In the genomic region with DNA sequence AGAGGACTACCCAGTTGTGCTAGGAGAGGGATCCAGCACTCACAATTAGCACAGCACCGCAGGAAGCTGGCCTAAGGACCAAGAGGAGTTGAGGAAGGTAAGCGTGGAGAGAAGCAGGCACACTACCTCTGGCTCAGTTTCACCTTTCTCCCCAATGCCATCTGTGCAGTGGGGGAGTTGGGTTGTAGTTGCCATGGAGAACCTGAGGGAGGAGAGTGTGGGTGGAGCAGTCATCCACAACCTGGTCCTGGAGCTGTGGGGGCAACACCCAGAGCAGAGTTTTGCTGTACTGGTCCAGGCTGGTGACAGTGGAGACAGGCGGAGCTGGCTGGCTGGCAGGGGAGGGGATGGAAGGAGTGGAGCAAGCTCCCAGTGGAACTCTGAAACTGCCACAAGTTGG, we compare ENCODE assay signal across 10 mouse cellular contexts. TPM values are rescaled to one million over a fixed set of nuclear protein-coding genes. Genes with fewer than 3 reads are reported as not detected.
A peak's percentile ranks its signal among the peaks of the same experiment; 100 is the strongest.
DNase-seq lines count a peak whose midpoint lies in the region; ATAC-seq and TF ChIP-seq lines count a peak whose summit lies in the region.
"Had no signal": no experiment of that assay in that cellular context is flagged by ENCODE, and none has a peak within 500 bp of the region (broad histone marks: within the 10 kb centered on the region; RNA-seq: fewer than 3 reads in every experiment).

No protein-coding gene starts in this region.

- no peak for TF ChIP-seq POLR2A in lung, adult 2 months (IDR thresholded peaks at IDR 0.05; ENCODE audit: borderline replicate concordance, extremely low read depth, low read depth, low read length)

- TF ChIP-seq CTCF in lung, adult 2 months (IDR thresholded peaks at IDR 0.05; ENCODE audit: insufficient read depth, low read length), result no peak

- H3K27ac ChIP-seq in kidney, embryonic 15.5 days, result no peak overlapping the region
- H3K27ac ChIP-seq in embryonic facial prominence, embryonic 10.5 days (replicated peaks), result peak overlapping the region; percentile 21; the same call in 1 of the 2 replicates
- no peak overlapping the region for H3K27ac ChIP-seq in liver, embryonic 12.5 days

- no peak overlapping the region for H3K4me3 ChIP-seq in kidney, embryonic 15.5 days (replicated peaks)
- no peak overlapping the region for H3K4me3 ChIP-seq in embryonic facial prominence, embryonic 10.5 days
- H3K4me3 ChIP-seq in liver, embryonic 12.5 days, result no peak overlapping the region
- H3K4me3 ChIP-seq in lung, adult 2 months (replicated peaks; ENCODE audit: extremely low read depth, low read depth, low read length), result no peak overlapping the region
- H3K4me3 ChIP-seq: erythroblast, embryonic 14.5 days had no signal

- H3K36me3 ChIP-seq in kidney, embryonic 15.5 days, result no peaks in the 10 kb centered on the region
- H3K36me3 ChIP-seq in embryonic facial prominence, embryonic 10.5 days (replicated peaks), result no peaks in the 10 kb centered on the region
- no peaks in the 10 kb centered on the region for H3K36me3 ChIP-seq in liver, embryonic 12.5 days

- no peak for DNase-seq in kidney, adult 11 months
- peak; percentile 51 for DNase-seq in right cerebral cortex, postnatal 25 days
- no peak for DNase-seq in right cerebral cortex, postnatal 14 days
- DNase-seq in embryonic facial prominence, embryonic 10.5 days (ENCODE audit: low spot score), result no peak
- DNase-seq in lung, adult 2 months, result no peak
- DNase-seq: gastrocnemius, postnatal 10 days had no signal

- no peak overlapping the region for H3K9ac ChIP-seq in kidney, embryonic 15.5 days
- H3K9ac ChIP-seq in liver, embryonic 12.5 days, result no peak overlapping the region

- H3K4me2 ChIP-seq in kidney, embryonic 15.5 days, result no peak overlapping the region
- H3K4me2 ChIP-seq in liver, embryonic 12.5 days, result no peak overlapping the region

- H3K27me3 ChIP-seq in kidney, embryonic 15.5 days, result no peaks in the 10 kb centered on the region
- H3K27me3 ChIP-seq in embryonic facial prominence, embryonic 10.5 days (replicated peaks; ENCODE audit: low read depth, poor library complexity, severe bottlenecking), result no peaks in the 10 kb centered on the region
- 0 out of 2 replicates have a peak, but pooled peaks cover 4% of the 10 kb centered on the region for H3K27me3 ChIP-seq in liver, embryonic 12.5 days (replicated peaks)
- H3K27me3 ChIP-seq: CH12.LX had no signal

- peaks cover 35% of the 10 kb centered on the region for H3K4me1 ChIP-seq in kidney, embryonic 15.5 days
- peaks cover 29% of the 10 kb centered on the region for H3K4me1 ChIP-seq in embryonic facial prominence, embryonic 10.5 days
- H3K4me1 ChIP-seq in liver, embryonic 12.5 days, result peaks cover 15% of the 10 kb centered on the region
- peaks cover 13% of the 10 kb centered on the region for H3K4me1 ChIP-seq in lung, adult 2 months (ENCODE audit: control insufficient read depth, insufficient read depth, low read length)

- WGBS in kidney, embryonic 15.5 days, result 42% methylated on average over 3 of the region's 3 CpGs
- 59% methylated on average over 3 of the region's 3 CpGs for WGBS in embryonic facial prominence, embryonic 10.5 days
- WGBS in liver, embryonic 12.5 days (ENCODE audit: insufficient replicate concordance), result 71% methylated on average over 3 of the region's 3 CpGs
- WGBS in lung, adult 2 months, result 76% methylated on average over 3 of the region's 3 CpGs

- H3K9me3 ChIP-seq in kidney, embryonic 15.5 days (replicated peaks), result no peaks in the 10 kb centered on the region
- H3K9me3 ChIP-seq in embryonic facial prominence, embryonic 10.5 days, result no peaks in the 10 kb centered on the region
- no peaks in the 10 kb centered on the region for H3K9me3 ChIP-seq in liver, embryonic 12.5 days (replicated peaks)

- peak; percentile 70 for ATAC-seq in kidney, embryonic 15.5 days (replicated peaks; ENCODE audit: low FRiP score)
- ATAC-seq in liver, embryonic 12.5 days, result no peak

RNA-seq across cellular contexts. Expression of gene Sgsm2, which starts 22.2 kb away (rescaled TPM):
- 6.1 and 7.3 TPM in 2 replicates for polyA plus RNA-seq in kidney, embryonic 15.5 days (2015; fragmentation: Nextera tagmentation; extraction: Ambion mirVana)
- polyA plus RNA-seq in embryonic facial prominence, embryonic 10.5 days (2016; fragmentation: Nextera tagmentation; extraction: Ambion mirVana), result 4.4 and 4.7 TPM in 2 replicates
- polyA plus RNA-seq in liver, embryonic 12.5 days (2016; fragmentation: Nextera tagmentation; extraction: Ambion mirVana), result 2.6 and 2.9 TPM in 2 replicates
- 19.3 and 22.1 TPM in 2 replicates for polyA plus RNA-seq in lung, adult 2 months (2012; rRNA removed)

RNA-seq across cellular contexts. Expression of gene Tsr1, which starts 23.2 kb away (rescaled TPM):
- polyA plus RNA-seq in kidney, embryonic 15.5 days (2015; fragmentation: Nextera tagmentation; extraction: Ambion mirVana), result 50.6 and 51.4 TPM in 2 replicates
- polyA plus RNA-seq in embryonic facial prominence, embryonic 10.5 days (2016; fragmentation: Nextera tagmentation; extraction: Ambion mirVana), result 52.9 and 59.4 TPM in 2 replicates
- polyA plus RNA-seq in liver, embryonic 12.5 days (2016; fragmentation: Nextera tagmentation; extraction: Ambion mirVana), result 45.5 and 47.1 TPM in 2 replicates
- polyA plus RNA-seq in lung, adult 2 months (2012; rRNA removed), result 7.1 and 7.5 TPM in 2 replicates

RNA-seq across cellular contexts. Expression of gene Mnt, which starts 43.9 kb away (rescaled TPM):
- 5.0 and 5.7 TPM in 2 replicates for polyA plus RNA-seq in kidney, embryonic 15.5 days (2015; fragmentation: Nextera tagmentation; extraction: Ambion mirVana)
- polyA plus RNA-seq in embryonic facial prominence, embryonic 10.5 days (2016; fragmentation: Nextera tagmentation; extraction: Ambion mirVana), result 5.2 and 5.3 TPM in 2 replicates
- 1.9 and 2.0 TPM in 2 replicates for polyA plus RNA-seq in liver, embryonic 12.5 days (2016; fragmentation: Nextera tagmentation; extraction: Ambion mirVana)
- polyA plus RNA-seq in lung, adult 2 months (2012; rRNA removed), result 21.3 and 22.2 TPM in 2 replicates

RNA-seq across cellular contexts. Expression of gene Smg6, which starts 51.0 kb away (rescaled TPM):
- polyA plus RNA-seq in kidney, embryonic 15.5 days (2015; fragmentation: Nextera tagmentation; extraction: Ambion mirVana), result 17.5 and 18.2 TPM in 2 replicates
- polyA plus RNA-seq in embryonic facial prominence, embryonic 10.5 days (2016; fragmentation: Nextera tagmentation; extraction: Ambion mirVana), result 19.5 and 21.0 TPM in 2 replicates
- polyA plus RNA-seq in liver, embryonic 12.5 days (2016; fragmentation: Nextera tagmentation; extraction: Ambion mirVana), result 7.7 and 7.8 TPM in 2 replicates
- polyA plus RNA-seq in lung, adult 2 months (2012; rRNA removed), result 35.8 and 40.8 TPM in 2 replicates

RNA-seq across cellular contexts. Expression of gene Srr, which starts 51.1 kb away (rescaled TPM):
- polyA plus RNA-seq in kidney, embryonic 15.5 days (2015; fragmentation: Nextera tagmentation; extraction: Ambion mirVana), result 23.5 and 24.4 TPM in 2 replicates
- 15.4 and 17.7 TPM in 2 replicates for polyA plus RNA-seq in embryonic facial prominence, embryonic 10.5 days (2016; fragmentation: Nextera tagmentation; extraction: Ambion mirVana)
- polyA plus RNA-seq in liver, embryonic 12.5 days (2016; fragmentation: Nextera tagmentation; extraction: Ambion mirVana), result 4.9 and 6.5 TPM in 2 replicates
- polyA plus RNA-seq in lung, adult 2 months (2012; rRNA removed), result 5.0 and 11.4 TPM in 2 replicates
